Mouse (Mus musculus): ENCODE measurements around the gene Thap7. TPM values are rescaled to one million over a fixed set of nuclear protein-coding genes. Genes with fewer than 3 reads are reported as not detected.

Gene Thap7
- polyA plus RNA-seq (2015; fragmentation: Nextera tagmentation; extraction: Ambion mirVana), result 60.4 and 65.3 TPM in 2 replicates

DNA sequence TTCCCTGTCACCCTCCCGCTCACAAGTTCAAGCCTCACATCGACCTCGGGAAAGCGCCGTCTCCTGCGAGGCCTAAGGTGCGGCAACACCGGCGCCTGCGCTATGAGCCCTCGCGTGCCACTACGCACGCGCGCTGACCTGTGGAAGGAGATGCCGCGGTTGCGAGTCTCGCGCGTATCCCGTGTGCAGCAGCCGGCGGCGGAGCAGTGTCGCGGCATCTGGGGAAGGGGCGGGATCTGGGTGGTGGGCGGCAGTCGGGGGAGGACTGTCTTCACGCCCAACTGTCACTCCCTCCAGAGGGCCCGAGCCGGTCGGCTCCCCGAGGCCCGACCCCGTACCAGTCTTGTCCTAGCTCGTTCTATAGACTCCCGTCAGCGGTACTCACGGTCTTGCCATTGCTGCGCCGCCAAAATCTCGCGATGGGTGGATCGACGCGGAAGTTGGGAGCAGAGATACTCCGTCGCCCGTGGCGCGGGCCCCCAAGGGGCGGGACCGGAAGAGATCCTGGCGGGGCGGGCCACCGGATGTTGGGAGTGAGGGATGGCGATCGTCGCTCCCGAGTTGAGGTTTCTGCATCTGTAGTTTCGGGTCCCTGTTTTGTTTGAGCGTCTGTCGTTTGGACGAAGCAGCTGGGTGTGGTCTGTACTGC is at the start of gene Thap7:
Gene Thap7 (minus strand): TSS at position 497 of the 649 bp plus-strand sequence.
- under 1% methylated on average over 67 of the region's 67 CpGs for WGBS
- H3K36me3 ChIP-seq (replicated peaks), result peaks cover 11% of the 10 kb centered on the region; the same call in 1 of the 2 replicates
- peak; percentile 97 for ATAC-seq (replicated peaks)

DNA sequence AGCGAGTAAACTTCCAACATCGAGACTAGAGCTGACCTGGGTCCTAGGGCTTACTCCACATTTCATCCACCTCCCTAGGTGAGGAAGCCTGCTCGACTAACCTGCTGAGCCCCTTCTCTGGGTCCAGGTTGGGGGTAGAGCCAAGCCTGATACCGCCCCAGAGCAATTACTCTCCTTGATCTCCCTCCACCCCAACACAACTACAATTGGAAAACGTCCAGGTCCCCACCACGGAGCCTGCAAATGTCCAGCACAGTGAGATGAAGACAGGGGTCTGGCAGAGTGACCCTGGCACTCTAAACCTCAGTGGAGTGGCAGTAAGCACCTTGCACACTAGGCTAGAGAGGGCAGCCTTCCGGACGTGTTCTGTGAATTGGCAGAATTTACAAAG is 45.9 kb upstream of the Thap7 start:
- Histone ChIP-seq H3K4me1 (peaks cover 14% of the 10 kb centered on the region), H3K9ac (peak overlapping the region; percentile 47), H3K4me2 (peak overlapping the region; percentile 63), H3K27me3 (replicated peaks) (peaks cover 6% of the 10 kb centered on the region; the same call in 1 of the 2 replicates), H3K27ac (peak overlapping the region; percentile 44), H3K36me3 (replicated peaks) (no peaks in the 10 kb centered on the region), H3K4me3 (peak overlapping the region; percentile 44), H3K9me3 (no peaks in the 10 kb centered on the region)
- WGBS, result 16% methylated on average over 8 of the region's 8 CpGs
- no peak for ATAC-seq (replicated peaks)

More for the DNA sequence above, at the start of gene Thap7:
- no peaks in the 10 kb centered on the region for H3K9me3 ChIP-seq
- H3K4me1 ChIP-seq, result peaks cover 22% of the 10 kb centered on the region
- H3K4me3 ChIP-seq, result peak within 1 kb of the TSS; percentile 75
- peak within 1 kb of the TSS; percentile 84 for H3K9ac ChIP-seq
- H3K27me3 ChIP-seq (replicated peaks), result no peaks in the 10 kb centered on the region
- peak within 1 kb of the TSS; percentile 92 for H3K4me2 ChIP-seq
- peak within 1 kb of the TSS; percentile 99 for H3K27ac ChIP-seq

DNA sequence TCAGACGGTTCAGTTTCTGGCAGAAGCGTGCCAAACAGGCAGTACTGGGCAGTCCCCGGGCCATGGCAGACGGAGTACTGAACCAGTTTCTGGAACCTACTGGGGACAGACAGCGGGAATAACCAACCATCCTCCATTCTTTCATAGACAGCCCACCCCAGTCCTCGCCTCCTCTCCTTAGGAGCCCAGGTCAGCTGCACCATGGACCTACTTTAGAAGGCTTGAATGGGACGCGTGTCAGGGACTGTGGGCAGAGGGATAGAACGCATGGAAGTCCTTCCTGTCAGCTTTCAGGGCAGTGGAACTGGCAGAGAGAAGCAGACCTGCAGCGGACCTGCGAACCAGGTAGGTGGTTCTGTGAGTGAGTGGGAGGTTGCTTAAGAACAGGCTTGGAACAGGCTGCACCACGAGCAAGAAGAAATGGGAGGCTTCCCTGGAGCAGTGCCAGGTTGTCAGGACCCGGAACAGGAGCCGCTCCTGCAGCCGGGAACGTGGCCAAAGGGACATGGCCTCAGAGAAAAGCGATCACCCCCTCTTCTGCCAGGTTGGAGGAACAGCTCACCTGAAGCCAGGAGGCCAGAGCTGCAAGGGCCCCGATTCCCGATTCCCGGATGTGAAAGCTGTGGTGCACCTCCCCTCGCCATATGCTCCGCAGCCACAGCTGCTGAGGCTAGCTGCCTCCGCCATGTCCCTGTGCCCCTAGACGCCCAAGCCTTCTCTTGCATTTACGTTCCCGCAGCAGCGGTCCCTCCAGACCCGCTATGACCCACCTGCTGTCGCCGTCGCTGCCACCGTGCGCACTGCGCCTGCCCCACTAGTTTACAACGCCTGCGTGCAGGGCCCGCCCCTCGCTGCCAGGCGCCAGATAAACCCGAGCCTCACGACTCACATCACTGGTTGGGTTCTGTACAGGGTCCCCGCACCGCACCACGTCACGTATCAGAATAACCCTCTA is 45.2 kb upstream of the Thap7 start:
- Histone ChIP-seq H3K36me3 (replicated peaks) (no peaks in the 10 kb centered on the region), H3K9me3 (no peaks in the 10 kb centered on the region), H3K4me3 (peak overlapping the region; percentile 44), H3K9ac (peak overlapping the region; percentile 47), H3K4me2 (peak overlapping the region; percentile 63), H3K4me1 (peaks cover 14% of the 10 kb centered on the region), H3K27ac (peak overlapping the region; percentile 44), H3K27me3 (replicated peaks) (peaks cover 6% of the 10 kb centered on the region; the same call in 1 of the 2 replicates)
- WGBS, result 13% methylated on average over 45 of the region's 45 CpGs
- ATAC-seq (replicated peaks), result peak; percentile 93

DNA sequence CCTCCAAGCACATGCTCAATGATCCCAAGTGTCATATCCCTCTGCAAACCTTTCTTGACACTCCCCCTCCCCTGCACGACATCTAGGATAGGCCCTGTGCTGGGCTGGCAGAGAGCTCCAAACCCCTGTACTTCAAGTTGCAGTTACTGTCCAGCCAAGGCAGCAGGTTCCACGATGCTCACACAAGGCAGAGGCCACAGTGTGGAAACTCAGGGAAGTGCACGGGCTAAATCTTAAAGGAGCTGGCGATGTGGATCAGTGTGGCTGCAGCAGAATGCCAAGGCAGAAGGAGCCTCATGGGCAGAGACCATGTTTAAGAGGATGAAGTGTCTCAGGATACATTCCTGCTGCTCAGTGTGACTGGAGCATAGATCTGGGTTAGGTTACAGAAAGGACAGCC is 35.2 kb upstream of the Thap7 start:
- Histone ChIP-seq H3K27ac (no peak overlapping the region), H3K9me3 (no peaks in the 10 kb centered on the region), H3K36me3 (replicated peaks) (no peaks in the 10 kb centered on the region), H3K4me3 (no peak overlapping the region), H3K4me2 (no peak overlapping the region), H3K27me3 (replicated peaks) (peaks cover 6% of the 10 kb centered on the region), H3K4me1 (peaks cover 11% of the 10 kb centered on the region), H3K9ac (no peak overlapping the region)
- ATAC-seq (replicated peaks), result no peak
- 28% methylated on average over 4 of the region's 4 CpGs for WGBS

DNA sequence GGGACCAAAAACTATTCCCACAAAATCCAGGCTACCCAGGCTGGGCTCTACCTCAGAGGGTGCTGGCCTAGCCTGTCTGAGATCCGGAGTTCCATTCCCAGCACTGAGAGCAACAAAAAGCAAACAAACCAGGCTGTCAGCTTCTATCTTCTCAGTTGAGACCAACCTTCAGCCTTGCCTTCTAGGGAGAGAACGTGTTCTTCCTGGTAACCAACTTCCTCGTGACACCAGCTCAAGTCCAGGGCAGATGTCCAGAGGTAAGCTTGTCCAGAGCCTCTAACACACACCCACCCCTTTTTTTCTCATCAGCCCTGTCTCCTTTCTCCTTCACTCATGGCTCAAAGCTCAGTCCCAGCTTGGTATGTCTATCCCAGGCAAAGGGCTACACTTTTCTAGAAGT is 33.8 kb upstream of the Thap7 start:
- 74% methylated on average over 3 of the region's 3 CpGs for WGBS
- H3K27ac ChIP-seq, result no peak overlapping the region
- no peak overlapping the region for H3K9ac ChIP-seq
- no peaks in the 10 kb centered on the region for H3K9me3 ChIP-seq
- no peak overlapping the region for H3K4me3 ChIP-seq
- no peak overlapping the region for H3K4me2 ChIP-seq
- no peak for ATAC-seq (replicated peaks)
- peaks cover 13% of the 10 kb centered on the region for H3K27me3 ChIP-seq (replicated peaks)
- H3K36me3 ChIP-seq (replicated peaks), result no peaks in the 10 kb centered on the region
- H3K4me1 ChIP-seq, result peaks cover 17% of the 10 kb centered on the region

DNA sequence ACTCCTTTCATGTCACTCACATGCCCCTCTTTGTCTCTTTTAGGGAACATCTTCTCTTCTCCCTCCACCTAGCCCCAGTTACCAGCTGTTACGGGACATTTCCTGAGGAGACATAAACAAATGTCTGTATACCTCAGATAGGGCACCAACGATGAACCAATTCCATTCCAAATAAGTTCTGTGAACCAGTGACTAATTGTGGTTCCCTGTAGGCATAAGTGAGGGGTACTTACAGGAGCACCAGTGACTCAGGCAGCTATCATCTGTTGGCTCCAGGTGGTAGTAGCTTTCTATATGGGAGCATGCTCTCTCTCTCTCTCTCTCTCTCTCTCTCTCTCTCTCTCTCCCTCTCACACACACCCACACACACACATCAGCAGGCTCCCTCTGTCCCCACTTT is 33.3 kb upstream of the Thap7 start:
- 84% methylated on average over 2 of the region's 2 CpGs for WGBS
- Histone ChIP-seq H3K27me3 (replicated peaks) (peaks cover 16% of the 10 kb centered on the region), H3K36me3 (replicated peaks) (no peaks in the 10 kb centered on the region), H3K27ac (no peak overlapping the region), H3K4me1 (peaks cover 17% of the 10 kb centered on the region), H3K9me3 (no peaks in the 10 kb centered on the region), H3K4me3 (no peak overlapping the region), H3K4me2 (no peak overlapping the region), H3K9ac (no peak overlapping the region)
- ATAC-seq (replicated peaks), result no peak

DNA sequence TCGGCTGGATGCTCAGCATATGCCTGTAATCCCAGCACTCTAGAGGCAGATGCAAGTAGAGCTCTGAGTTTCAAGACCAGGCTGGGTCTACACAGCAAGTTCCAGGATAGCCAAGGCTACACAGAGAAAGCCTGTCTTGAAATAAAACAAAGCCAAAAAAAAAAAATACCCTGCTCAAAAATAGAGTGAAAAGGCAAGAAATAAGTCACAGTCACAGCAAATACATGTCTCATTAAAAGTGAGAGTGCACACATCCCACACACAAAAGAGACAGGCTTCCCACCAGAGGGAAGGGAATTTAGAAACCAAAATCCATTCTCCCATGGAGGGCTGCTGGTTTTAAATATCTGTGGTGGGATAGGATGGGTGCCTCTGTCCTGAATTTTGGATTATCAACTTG is 32.6 kb upstream of the Thap7 start:
- Histone ChIP-seq H3K36me3 (replicated peaks) (no peaks in the 10 kb centered on the region), H3K9ac (no peak overlapping the region), H3K9me3 (no peaks in the 10 kb centered on the region), H3K4me3 (no peak overlapping the region), H3K27ac (no peak overlapping the region), H3K27me3 (replicated peaks) (peaks cover 16% of the 10 kb centered on the region), H3K4me1 (peaks cover 24% of the 10 kb centered on the region), H3K4me2 (no peak overlapping the region)
- ATAC-seq (replicated peaks), result no peak
- 21% methylated on average over 1 of the region's 1 CpGs for WGBS

DNA sequence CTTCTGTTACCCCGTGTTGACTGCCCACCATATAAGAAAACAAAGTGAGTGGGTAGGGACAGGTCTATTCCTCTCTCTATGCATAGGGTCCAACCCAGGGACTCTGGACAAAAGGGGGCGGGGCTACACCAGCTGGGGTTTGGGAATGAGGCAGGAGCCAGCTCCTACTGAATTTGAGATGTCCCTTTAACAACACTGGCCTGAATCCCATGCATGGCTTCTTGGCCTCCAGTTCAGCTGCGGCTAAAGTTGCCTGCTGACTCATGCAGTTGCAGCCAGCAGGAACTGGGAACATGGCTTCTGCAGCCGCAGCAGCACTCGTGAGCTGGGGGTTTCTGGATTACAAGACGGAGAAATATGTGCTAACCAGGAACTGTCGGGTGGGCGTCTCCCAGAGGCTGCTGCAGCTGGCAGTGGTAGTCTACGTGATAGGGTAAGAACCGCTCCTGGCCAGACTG is 30.8 kb upstream of the Thap7 start, which contains the start of gene P2rx6:
Gene P2rx6 (plus strand): TSS at position 135 of the 458 bp plus-strand sequence.
- Histone ChIP-seq H3K4me1 (peaks cover 29% of the 10 kb centered on the region), H3K9me3 (no peaks in the 10 kb centered on the region), H3K27me3 (replicated peaks) (peaks cover 16% of the 10 kb centered on the region), H3K36me3 (replicated peaks) (no peaks in the 10 kb centered on the region), H3K4me3 (peak within 1 kb of the TSS; percentile 12; the same call in 1 of the 2 replicates), H3K4me2 (peak within 1 kb of the TSS; percentile 41), H3K9ac (no peak within 1 kb of the TSS), H3K27ac (peak within 1 kb of the TSS; percentile 36; the same call in 1 of the 2 replicates)
- ATAC-seq (replicated peaks), result peak; percentile 43
- WGBS, result 4% methylated on average over 10 of the region's 10 CpGs

DNA sequence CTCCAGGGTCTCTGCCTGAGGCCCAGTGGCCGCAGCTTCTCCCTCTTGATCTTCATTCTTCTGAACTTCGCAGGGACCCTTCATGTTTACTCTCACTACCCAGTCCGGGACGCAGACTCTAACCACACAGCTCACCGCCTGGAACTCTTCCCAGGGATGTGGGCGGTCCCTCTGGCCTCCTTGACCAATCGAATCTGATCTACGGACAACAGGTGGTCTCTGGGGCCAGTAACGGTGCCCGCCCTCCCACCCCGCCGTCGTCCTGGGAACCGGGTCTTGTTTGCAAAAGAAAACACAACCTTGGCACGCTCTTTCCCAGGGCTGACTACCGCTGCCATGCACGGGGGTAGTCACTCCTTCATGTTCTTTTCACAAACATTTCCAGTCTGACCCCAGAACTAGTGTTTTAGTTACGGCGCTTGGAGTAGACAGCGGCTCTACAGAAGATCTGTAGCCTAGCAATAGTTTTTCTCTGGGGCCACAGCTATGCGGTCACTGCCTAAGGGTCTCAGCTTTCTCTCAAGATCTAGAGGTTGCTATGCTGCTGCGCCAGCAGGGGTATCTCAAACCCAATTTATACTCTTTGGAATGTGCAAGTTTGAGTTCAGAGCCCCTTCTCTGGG is 30.3 kb upstream of the Thap7 start, which contains the start of gene Lrrc74b:
Gene Lrrc74b (minus strand): TSS at position 120 of the 623 bp plus-strand sequence.
- Histone ChIP-seq H3K9ac (no peak within 1 kb of the TSS), H3K27ac (peak within 1 kb of the TSS; percentile 36; the same call in 1 of the 2 replicates), H3K9me3 (no peaks in the 10 kb centered on the region), H3K36me3 (replicated peaks) (no peaks in the 10 kb centered on the region), H3K4me3 (peak within 1 kb of the TSS; percentile 12; the same call in 1 of the 2 replicates), H3K4me2 (peak within 1 kb of the TSS; percentile 41), H3K4me1 (peaks cover 29% of the 10 kb centered on the region), H3K27me3 (replicated peaks) (peaks cover 16% of the 10 kb centered on the region)
- ATAC-seq (replicated peaks), result peak; percentile 73
- under 1% methylated on average over 22 of the region's 22 CpGs for WGBS

DNA sequence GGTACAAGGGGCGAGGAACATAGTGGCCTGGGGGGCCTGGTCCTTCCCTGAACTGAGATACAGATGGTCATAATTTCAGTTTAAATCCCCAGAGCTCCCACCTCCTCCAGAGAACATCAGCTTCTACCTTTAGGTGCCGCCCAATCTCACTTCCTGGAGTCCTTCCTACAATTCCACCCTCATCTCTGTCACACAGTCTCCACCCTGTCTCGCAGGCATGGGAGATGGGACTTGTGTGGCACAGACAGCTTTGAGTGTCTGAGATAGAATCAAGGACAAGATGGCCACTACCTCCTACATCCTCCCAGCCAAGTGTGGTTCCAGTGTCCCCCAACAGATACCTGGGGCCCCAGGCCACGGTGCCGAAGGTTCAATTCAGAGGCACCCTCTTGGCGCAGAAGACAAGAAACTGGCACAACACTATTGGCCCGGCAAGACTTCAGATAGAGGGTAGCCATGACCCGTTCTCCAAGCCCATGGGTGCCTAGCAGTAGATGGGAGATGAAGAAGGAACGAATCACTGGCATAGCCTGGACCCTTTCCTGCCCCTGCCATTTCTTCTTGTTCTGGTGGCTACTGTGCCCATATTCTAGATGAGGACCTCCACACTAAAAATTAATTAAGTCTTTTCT is 28.6 kb upstream of the Thap7 start:
- 68% methylated on average over 9 of the region's 9 CpGs for WGBS
- H3K27me3 ChIP-seq (replicated peaks), result peaks cover 16% of the 10 kb centered on the region
- peaks cover 34% of the 10 kb centered on the region for H3K4me1 ChIP-seq
- ATAC-seq (replicated peaks), result no peak
- no peaks in the 10 kb centered on the region for H3K36me3 ChIP-seq (replicated peaks)
- H3K9me3 ChIP-seq, result no peaks in the 10 kb centered on the region
- H3K9ac ChIP-seq, result no peak overlapping the region
- H3K27ac ChIP-seq, result no peak overlapping the region
- peak overlapping the region; percentile 12; the same call in 1 of the 2 replicates for H3K4me2 ChIP-seq
- H3K4me3 ChIP-seq, result no peak overlapping the region

DNA sequence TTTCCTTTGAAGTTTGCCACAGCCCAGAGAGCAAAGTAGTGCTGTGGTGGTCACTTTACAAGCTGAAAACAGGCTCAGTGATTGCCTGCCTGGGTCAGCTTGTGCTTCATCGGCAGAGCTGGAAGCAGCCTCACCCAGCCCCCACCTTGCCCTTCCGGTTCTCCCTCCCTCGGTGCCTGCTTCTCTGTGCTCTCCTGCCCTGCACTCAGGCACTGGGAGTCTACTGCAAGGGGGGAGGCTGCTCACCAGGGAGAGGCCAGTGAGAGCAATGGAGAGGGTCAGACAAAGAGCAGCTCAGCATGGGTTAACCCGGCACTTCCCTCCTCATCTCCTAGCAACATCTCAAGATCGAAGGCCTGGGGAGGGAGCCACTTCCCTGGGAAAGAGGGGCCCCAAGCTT is 27.9 kb upstream of the Thap7 start:
- no peaks in the 10 kb centered on the region for H3K36me3 ChIP-seq (replicated peaks)
- no peak for ATAC-seq (replicated peaks)

More for the DNA sequence above, 27.9 kb upstream of the Thap7 start:
- Histone ChIP-seq H3K4me3 (no peak overlapping the region), H3K27me3 (replicated peaks) (peaks cover 16% of the 10 kb centered on the region), H3K4me1 (peaks cover 41% of the 10 kb centered on the region), H3K9ac (no peak overlapping the region), H3K27ac (no peak overlapping the region), H3K4me2 (peak overlapping the region; percentile 12; the same call in 1 of the 2 replicates), H3K9me3 (no peaks in the 10 kb centered on the region)
- 1% methylated on average over 5 of the region's 5 CpGs for WGBS
